Mouse (Mus musculus): ENCODE data around the gene Sim2.

The Sim2 gene

DNA sequence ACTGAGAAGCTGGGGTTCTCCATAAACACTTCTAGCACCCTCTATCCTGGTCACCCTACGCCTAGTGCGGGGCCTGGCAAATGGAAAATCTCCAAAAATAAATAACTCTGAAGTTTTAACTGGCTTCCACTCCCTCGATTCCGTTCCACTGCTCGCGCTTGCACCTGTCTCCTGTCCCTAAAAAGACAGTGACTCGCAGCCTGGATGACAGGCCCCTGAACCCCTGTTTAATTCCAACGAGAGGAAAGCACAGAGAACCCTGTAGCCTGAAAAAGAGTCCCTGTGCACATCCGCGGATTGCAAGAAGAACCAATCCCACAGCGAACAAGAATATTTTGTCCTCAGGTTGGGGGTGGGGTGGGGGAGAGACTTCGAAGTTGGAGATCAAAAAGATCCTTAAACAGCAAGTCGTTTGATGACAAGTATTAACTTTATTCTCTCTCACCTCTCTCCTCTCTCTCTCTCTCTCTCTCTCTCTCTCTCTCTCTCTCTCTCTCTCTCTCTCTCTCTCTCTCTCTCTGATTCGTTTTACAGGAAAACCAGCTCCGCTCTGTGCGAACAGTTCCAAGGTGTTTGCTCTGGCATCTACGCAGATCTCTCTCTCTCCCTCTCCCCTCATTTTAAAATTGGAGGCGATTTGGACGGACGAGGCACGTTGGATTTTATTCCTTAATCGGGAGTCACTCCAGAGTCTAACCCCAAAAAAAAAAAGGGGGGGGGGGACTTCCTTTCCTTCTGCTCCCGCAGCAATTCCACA, 6.2 kb upstream of the Sim2 start:
- DNase-seq (ENCODE audit: low spot score in 2 of 2) = no peak

DNA sequence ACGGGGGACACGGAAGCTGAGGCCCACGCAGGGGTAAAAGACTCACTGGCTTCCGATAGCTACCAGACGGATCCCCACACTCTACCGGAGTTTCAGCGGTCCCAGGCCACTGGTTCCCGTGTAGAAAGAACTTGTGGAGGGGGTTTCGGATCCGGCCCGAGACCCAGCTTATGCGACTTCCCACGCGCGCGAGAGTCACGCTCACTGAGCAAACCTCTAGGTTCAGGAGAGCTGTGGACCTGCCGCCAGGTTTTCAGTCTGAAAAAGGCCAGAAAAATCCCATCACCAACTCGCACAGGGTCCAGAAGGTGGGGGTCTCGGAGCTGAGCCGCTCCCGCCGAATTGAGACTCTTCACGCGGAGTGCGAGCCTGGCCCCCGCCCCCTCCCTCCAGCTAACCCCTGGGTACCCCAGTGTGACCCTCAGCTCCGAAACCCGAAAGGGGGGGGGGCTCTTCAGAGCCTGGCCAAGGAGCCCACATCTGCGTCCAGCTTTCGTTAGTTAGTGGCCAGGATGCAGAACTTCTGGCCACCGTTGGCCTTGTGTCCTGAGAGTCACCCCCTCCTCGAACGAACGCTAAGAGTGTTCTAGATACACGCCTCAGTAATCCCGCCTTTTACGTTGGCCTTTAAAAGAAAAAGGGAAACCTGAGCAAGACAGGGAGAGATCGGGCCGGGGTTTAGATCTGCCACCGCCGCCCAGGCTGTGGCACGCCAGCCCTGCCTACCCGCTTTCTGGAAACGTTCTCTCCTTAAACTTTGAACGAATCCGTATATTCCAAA, 5.5 kb upstream of the Sim2 start:
- DNase-seq (ENCODE audit: low spot score in 2 of 2) = no peak

DNA sequence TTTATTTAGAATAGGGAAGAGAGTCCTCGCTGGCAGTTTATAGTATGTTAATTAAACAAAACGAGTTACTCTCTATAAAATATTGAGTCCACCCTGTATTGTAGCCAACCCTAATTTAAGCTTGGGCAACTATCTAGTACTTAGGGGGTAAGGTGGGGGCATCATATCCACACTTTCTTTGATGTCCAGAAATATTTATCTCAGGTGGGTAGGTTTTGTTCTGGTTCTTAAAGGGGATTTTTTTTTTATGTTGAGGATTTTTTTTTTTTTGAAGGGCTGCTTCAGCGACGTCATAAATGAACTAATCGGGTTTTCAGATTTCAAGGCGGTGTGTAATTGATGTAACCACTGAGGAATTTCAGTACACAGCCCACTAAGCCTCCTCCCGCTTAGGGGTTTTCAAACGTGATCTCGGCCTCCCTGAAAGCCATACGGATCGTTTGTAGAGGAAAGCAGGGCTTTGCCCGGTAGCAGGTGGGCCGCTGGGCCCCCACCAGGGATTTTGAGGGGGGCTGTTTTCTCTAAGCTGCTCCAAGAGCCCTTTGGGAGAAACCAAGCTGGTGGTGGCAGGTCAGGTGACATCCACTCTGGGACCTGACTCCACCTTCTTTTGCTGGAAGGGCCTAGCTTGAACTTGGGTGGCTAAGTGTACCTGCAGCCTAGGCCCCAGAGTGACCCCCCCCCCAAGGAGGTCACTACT, 4.7 kb upstream of the Sim2 start:
- DNase-seq (ENCODE audit: low spot score in 2 of 2) = no peak

DNA sequence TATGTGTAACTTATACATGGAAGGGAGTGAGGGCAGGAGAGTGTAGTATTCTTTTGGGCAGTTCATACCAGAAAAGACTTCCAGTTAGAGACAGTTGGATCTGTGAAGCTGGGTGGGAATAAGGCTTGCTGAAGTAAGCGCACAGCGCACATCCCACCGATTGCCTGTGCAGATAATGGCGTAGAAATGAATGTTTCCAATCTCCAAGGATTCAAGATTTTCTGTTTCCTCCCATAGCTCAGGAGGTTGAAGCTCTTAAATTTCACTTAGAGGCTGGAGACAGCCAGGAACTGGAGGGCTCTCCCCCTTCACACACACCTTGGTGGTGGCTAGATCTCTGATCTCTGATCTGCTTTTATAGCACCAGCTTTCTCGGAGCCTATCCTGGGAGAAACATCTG, 3.1 kb upstream of the Sim2 start:
- DNase-seq (ENCODE audit: low spot score in 2 of 2) = no peak

DNA sequence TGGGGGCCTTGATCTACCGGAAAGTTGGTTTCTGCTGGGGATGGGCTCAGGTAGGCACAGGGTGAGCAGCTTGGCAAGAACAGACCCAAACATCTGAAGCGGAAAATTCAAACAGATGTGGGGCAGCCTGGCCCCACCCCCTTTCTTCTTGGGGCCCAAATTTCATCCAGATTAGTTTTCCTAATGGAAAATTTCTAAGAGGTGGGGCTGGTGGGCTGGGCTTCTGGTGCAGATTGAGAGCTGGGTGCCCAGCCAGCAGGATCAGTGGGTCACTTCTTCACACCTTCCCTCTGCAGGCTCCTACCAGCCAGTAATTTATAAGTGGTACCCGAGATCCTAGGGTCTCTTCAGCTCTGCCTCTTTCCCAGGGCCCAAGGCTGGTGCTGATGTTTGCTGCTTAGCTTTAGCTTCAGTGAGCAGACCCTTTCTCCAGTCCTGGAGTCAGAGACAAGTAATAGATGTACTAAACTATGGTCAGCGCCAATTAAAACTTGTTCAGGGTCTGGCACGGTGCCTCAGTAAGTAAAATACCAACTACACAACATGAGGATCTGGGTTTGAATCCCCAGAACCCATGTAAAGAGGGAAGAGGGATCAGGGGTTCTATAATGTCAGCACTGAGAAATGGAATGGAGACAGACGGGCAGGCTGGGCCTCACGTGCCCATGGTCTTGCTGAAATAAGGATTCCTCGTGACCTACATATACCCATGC, 2.6 kb upstream of the Sim2 start:
- DNase-seq (ENCODE audit: low spot score in 2 of 2) = no peak

DNA sequence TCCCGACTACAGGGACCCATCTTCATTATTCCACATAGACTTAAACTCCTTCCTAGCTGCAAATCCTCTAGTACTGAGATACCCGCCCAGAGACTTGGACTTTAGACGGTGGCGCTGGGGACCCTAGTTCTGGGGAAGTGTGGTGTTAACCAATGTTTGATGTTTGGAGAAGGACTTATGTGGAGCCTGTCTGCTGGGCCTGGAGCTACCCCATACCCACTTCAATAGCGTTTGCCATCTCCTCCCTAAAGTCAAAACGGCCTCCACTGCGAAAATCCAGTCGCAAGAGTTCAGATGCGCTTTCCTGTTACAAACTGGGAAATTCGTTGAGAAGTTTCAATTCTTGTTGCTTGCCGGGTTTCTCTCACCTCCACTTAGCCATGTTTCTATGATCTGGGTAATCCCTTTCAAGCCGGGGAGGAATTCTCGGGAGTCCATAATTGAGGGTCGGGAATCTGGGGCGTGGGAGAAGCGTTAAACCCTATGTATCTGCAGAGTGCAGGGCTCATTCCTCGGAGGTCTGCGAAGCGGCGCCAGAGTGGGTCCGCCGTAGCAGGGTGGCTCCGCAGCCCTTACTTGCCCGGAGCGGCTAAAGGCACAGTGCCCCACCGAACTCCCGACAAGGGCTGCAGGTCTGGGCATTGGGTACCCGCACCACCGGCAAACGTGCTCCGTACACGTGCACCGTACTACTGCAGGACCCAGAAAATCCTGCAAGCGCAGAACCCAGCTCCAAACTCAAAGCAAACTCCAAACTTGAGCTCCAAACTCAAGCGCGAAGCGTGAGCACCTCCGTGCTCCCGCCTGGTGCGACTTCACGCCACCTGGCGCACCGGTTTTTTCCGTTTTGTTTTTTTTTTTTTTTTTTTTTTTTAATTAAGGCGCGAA, 1.5 kb upstream of the Sim2 start:
- no peak for DNase-seq (ENCODE audit: low spot score in 2 of 2)

DNA sequence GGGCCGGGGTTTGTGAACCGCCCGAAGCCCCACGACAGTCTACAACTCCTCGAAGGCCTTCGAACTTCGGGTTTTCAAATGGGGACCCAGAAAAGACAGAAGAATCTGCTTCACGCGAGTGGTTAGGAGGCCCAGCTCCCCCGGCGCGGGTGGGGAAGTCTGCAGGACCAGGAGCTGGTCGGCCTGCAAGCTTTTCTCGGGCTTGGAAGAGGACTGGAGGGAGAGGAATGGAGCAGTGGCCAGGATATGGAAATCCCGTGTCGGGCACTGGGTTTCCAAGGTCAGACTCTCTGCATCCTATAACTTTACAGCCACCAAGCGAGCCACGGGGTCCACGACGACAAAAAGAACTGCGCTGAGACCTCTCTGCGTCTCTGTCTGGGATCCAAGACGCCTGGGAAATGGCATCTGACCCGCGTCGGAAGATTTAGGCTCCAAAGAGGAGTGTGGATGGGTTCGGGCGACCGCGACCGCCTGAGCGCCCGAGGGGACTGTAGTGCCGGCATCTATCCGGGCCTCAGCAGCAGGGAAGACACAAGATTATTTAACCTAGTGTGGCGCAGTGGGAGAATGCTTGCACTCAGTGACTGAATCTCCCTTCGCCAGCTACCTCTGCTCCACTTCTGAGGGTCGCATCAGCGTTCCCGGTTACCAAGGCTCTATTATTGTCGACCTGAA, 744 bp upstream of the Sim2 start:
- DNase-seq (ENCODE audit: low spot score in 2 of 2) = no peak

DNA sequence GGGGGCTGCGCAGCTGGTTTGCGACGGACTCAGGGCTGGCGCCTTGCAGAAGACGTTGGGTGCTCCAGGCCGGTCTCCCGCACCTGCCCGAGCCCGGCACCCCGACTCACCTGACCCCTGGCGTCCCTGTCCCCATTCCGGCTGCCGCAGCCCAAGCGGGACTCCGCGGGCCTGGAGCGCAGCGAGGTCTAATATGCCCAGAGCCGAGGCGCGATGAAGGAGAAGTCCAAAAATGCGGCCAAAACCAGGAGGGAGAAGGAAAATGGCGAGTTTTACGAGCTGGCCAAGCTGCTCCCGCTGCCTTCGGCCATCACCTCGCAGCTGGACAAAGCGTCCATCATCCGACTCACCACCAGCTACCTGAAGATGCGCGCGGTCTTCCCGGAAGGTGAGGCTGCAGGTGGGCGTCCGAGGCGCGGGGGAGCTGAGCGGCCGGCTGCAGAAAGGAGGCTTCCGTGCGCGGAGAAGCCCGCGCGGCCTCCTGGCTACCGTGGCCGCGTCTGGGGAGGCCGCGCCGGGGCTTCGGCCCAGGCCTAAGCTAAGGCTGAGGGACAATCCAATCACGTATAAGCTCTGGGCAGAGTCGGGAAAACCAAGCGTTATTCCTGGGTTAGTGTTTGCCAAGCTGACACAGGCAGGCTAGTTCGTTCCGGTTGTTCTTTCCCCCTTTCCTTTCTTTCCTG, 1.0 kb downstream of the Sim2 start:
- DNase-seq (ENCODE audit: low spot score in 2 of 2) = no peak

DNA sequence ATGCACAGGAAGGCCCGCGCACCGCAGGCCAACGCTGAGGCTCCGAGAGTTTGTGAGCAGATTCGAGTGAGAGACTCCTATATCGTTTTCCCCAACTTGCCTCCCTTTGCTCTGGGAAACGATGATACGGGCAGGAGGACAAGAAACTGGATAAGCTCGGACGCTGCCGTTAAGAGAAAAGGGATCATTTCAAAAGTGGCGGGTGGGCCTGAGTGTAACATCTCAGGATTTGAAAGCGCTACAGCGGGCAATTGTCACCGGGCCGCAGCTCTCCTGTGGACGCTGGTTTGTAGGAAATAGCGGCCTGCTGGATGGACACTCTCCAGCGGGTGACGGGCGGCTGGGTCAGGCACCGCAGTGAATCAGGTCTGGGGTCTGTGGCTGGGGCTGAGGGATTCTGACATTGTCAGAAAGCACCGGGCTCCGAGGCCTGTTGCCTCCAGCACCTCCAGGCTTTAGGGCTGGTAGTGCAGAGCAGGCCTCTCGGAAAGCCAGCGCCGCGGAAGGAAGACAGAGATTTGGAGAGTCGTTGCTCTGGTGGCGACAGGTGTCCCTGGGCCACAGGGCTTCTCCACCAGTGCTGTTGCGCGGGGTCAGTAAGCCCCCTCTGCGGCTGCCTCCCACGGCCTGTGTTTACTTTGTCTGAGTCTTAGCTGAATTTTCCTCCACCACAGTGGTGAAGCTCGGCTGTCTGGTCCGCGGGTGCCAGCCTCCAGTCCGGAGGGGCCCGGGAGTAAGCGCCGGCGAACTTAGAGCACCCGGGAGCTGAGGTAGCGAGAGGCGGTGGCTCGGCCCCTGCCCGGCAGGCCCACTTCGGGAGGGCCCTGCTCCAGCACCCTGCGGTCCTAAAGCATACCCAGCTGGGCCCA, 2.2 kb downstream of the Sim2 start:
- no peak for DNase-seq (ENCODE audit: low spot score in 2 of 2)

DNA sequence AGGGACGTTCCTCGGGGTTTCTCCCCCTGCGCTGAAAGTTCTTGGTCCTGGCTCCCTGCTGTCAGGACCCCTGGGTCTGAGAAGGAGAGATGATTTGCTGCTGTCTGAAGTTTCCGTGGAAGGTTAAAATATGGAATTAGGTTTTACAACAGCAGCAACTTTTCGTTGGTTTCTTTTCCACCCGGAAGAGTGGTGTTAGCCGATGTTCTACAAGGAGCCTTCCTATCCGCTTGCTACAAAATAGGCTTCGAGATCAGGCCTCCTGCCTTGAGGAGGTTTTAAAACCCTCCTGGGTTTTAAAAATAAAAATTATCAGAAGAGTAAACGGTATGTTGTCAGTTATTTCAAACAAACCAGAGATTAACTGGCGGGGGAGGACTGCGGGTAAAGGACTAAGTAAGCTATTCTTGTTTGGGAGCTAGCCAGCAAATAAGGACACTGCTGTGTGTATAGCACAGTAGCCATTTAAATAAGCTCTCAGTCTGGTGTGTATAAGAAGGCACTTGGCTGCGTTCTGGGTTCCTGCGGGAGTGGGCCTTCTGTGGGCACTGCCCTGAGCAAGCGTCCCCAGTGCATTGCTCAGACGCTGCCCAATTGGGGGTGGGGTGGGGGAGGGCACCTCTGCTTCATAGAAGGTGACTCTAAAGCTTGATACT, 3.0 kb downstream of the Sim2 start:
- no peak for DNase-seq (ENCODE audit: low spot score in 2 of 2)

DNA sequence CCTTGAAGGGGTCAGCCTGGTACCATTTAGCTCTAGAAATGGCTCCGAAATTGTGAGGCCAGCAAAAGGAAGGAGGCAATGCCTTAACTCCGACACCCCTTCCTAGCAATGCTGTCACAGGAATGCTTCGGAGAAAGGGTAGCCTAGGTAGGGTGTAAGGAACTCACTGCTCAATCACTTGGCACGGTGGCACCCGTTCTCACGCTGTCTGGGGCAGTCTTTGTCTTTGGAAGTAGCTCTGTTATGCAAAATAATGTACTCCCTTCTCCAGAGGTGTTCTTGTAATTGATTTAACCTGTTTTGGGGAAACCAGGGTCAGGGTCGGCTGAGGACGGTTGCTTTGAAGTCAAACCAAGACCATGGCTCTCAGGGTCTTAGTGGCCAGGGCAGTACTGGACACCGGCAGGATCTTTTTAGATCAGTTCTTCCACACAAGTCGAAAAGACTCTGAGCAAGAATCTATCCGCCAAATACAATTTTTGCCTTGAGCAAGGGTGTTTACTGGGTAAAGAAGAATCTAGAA, 3.6 kb downstream of the Sim2 start:
- no peak for DNase-seq (ENCODE audit: low spot score in 2 of 2)

DNA sequence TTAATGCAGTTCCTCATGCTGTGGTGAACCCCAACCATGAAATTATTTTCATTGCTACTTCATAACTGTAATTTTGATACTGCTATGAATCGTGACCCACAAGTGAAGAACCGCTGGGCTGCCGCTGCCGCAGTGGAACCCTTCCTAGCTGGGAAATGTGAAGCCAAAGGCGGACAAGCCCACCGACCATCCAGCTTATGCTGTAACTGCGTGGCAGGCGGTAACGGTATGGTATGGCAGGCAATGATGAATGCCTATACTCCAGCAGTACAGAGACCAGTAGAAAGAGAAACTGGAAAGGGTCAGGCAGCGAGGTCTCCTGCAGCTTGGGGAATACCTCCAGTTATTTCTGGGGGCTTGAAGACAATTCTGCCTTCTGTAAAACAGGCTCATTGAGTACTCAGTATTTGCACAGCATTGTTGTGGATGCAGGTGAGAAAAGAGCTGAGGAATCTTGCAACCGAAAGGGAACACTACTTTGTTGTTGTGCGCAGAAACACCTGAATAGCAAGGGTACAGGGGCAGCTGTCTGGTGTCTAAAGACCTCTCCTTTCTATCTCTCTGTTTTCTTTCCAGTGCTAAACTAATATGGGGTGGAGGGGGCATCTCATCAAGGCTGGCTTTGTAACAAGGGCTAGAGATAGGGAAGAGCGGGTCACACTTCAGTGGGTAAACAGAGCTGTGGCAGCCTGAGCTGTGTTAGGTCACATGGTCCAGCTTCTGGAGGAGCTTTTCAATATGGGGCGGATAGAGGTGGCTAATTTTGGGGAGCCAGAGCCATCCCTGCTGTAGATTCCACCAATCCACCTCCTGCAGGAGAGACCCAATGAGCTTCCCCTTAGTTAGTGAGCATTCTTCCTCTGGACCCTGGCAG, 4.3 kb downstream of the Sim2 start:
- DNase-seq (ENCODE audit: low spot score in 2 of 2) = no peak

DNA sequence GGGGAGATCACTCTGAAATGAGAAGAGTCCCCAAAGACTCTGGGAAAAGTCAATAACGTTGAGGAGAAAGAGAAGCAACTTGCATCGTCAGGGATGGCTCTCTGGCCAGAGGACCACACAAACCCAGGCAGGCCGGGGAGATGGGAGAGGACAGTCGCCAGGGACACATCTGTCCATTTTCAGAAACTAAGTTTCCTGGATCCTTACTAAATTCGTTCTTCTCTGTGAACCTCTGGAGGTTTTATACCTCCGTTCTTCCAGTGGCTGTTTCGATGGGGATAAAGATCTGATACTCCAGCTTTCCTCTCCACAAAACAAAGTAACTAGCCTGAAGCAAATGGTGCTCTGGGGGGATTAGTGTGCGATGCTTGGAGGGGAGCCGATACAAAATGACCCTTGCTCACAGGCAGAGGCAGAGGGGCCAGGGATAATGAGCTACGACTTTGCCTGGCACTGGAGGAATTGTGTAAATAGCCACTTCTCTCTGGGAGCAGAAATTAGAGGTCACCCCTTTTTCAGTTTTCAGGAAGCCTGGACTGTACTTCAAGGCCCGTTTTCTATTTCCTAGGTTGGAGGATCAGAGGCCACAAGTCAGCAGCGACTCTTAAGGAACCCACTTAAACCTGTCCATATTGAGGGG, 7.9 kb downstream of the Sim2 start:
- DNase-seq (ENCODE audit: low spot score in 2 of 2) = no peak

DNA sequence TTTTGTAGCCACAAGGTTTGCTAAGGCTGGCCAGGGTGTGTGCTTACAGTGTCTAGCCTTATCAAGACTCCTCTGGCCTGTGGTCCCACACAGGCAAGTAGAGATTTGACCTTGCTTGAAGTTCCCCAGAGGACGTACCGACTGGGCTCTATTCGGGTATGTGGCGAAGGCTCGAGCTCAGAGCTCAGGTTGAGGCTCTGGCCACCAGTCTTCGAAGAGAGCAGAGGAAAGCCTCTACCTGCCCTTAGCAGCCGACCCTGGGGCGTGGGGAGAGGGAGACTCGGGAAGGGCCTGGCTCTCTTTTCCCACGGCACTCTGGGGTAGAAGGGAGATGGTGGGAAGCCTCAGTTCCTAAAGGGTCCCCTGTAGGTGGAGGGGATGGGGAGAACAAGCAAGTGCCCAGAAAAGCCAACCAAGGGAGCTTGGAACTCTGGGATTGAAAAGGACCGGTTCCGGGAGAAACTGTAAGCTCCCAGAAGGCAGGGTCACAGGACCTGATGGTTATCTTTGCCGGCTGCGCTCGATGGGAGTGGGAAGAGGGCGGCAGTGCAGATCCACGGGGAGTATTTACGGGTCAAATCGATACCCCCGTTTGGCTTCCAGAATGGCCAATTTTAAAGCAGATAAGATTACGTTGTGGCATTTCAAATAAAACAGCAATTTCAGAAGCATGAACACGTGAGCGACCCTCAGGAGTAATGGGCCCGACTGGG, 8.6 kb downstream of the Sim2 start:
- no peak for DNase-seq (ENCODE audit: low spot score in 2 of 2)

DNA sequence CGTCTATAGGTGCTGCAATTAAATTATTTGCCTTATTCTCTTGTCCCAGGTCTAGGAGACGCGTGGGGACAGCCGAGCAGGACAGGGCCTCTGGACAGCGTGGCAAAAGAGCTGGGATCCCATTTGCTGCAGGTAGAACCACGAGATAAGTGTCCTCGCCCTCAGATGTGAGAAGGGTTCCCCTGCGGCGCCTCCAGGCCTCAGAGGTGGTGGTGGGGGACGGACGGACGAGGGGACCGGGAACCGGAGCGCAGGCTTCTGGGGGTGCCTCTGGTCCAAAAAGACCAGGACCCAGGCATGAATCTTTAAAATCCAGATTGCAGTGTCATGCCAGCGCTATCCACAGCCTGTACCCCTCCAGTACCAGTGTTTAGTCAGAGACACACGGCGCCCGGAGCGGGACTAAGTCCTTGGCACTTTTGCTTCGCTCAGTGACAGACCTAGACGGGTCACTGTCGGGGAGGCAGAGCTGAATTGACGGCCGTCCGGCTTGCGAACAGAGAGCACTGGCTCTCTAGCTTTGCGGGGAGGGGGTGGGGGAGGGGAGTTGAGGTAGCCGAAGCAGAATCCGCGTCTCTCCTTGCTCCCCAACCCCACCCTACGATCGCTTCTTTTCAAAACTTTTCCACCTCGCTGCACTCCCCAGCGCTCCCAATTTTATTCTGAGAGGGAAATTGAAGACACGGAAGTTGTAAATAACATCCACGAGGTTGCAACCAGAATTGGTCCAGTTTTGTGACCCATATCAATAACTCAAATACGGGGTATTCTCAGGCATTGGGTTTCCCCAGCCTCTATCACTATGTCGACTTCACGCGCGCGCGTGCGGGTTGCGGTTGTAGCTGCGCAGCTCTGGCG, 9.7 kb downstream of the Sim2 start:
- DNase-seq (ENCODE audit: low spot score in 2 of 2) = no peak

All from right cerebral cortex, postnatal 36 days (tissue).